Mouse (Mus musculus): ENCODE data around the gene Armh4.

Gene Armh4

DNA sequence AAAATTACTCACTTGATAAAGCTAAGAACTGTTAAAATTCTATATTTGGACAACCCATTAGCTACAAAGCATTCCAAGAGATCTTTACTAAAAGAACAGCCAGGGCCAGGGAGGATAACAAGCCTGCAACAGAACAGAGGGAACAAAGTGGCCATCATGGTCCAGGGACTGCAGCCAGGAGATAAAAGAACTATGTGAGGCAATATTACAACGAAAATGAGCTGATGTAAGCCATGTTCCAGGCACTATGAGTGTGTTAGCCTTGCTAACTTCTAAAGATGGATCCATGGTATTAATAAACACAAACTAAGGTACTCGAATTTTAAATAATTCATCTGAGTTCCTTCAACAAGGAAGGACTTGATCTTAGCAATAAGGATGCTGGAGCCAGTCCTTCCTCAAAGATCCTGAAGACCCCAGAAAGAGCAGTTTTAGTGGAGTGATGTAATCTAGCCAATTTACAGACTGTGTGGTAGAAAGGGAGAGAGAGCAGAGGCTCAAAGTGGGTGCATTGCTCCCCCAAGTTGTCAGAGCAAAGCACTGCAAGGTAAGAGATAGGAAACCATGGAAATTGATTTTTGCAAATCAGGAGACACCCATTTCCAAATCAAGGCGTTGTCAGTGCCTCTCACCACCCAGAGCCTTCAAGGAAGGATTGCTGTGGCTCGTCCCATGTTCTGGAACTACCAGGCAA, 59.7 kb downstream of the Armh4 start:
- DNase-seq = no peak

DNA sequence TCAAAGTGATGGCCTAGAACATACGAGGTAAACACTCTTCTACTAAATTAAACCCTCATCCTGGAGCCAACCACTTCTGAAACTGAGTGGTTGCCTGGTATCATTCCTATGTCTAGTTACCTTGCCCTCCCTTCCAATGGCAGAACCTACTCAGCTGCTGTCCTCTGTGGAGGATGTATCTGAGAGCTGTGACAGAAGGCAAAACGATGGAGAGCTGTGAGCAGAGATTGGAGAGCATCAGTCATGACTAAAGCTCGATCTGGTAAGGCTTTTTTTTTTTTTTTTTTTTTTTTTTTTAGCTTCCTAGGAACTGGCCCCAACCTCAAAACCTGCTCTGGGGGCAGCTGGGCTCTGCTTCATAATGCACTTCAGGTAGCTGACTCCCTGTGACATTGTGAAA, 60.4 kb downstream of the Armh4 start:
- no peak for DNase-seq

DNA sequence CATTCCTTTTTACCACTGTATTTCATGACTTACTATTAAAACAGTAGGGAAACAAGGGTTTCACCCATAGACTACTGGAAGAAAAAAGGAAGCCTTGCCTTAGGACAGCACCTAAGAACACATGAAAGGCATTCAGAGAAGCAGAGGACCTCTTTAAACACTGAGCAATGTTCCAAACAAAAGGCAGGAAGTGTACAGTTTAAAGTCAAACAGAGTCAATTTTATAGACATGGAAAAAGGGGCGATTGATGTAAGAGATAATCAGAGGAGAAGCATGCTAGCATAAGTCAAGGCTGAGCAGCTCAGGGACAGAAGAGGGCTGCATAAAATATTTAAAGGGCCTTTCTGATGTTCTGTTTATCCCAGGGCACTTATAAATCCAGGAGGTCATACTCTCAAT, 61.9 kb downstream of the Armh4 start:
- DNase-seq = no peak

DNA sequence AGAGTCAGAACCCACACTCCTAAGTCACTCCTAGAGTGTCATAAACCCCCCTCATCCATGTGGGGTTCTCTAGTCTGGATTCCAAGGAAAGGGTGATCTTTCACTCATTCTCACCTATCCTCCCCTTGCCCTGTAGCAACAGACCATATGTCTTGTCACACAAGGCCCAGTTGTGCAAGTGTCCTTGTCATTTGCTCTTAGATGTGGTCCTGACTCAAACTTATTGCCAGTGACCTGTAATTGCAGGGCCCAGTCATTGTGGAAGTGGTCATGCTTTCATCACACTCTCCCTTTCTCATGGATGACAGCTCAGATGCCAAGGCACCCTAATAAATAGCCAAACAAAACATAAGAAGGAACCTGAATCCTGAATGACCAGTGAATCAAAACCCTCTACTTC, 63.5 kb downstream of the Armh4 start:
- DNase-seq = no peak

DNA sequence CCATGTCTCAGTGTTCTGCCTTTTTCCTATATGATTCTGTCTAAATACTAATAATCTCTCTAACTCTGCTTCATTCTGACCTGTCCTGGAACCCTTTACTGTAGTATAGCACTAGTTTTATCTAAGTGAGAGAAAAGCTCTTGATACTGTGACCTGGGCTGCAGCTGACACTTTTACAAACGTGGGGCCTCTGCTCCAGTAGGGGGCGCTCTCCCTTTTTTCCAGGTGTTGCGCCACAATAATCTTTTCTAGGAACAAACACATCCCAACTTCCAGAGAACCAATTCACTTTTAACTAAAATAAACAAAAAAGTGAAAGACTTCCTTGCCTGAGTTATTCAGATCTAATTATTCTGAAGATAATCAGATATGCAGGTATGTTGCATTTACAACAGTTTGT, 72.2 kb downstream of the Armh4 start:
- DNase-seq = no peak

DNA sequence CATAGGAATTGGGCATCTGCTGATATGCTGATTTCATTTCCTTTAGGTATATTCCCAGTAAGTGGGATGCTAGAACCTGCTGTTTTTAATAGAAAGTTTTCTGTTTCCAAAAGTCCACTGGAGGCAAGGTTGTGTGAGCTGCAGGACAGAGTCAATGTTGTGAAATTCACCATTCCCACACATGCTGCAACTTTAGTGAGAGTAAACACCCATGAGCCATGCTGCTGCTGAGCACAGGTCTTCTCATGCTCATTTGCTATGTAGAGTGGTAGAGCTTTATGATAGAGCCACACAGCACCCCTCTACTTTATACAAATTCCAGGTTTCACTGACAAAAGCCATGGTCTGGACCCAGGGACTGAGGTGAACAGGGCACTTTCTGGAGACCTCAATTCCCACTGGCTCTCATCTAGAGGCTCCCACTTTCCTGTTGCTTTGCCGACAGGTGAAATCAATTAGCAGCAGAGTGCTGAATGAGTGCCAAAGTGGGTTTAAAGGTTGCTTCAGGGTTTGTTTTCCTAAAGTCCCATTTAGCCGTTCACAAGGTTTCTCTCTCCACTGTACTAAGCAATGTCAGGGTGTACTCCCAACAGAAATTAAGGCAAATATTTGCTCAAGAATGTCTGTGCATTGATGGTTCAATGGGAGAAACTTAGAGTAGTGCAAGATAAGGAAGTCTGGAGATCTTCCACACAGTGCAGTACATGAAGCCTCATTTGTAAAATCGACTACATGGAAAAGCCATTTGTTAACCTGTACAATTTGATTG, 79.6 kb downstream of the Armh4 start:
- DNase-seq = no peak

DNA sequence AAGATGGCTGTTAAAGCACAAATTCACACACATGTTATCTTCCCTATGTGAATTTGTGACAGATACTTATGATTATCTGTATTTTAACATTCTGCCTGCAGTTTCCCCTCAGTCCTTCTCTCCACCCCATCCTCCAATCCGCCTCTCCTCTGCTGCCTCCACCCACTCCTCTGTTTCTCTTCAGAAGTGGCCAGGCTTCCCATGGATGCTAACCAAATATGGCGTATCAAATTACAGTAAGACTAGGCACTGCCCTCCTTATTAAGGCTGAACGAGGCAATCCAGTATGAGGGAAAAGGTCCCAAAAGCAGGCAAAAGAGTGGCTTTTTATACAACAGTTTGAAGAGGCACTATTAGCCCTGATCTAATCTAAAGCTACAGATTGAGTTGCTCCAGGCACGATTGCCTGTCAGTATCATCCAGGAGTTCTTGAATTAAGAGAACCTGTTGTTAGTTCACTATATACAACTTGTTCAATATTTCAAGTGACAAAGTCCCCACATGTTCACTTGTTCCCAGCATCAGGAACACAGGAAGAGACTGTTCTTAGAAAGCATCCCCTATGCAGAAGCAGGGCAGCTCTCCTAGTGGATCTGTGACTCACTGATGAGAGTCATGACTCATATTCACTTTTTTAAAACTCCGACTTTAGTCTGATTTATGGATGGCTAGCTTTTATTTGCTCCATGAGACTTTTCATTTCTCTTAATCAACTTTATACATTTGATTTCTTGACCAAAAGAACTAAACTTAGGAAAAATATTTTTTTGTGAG, 103.5 kb downstream of the Armh4 start:
- DNase-seq = no peak

DNA sequence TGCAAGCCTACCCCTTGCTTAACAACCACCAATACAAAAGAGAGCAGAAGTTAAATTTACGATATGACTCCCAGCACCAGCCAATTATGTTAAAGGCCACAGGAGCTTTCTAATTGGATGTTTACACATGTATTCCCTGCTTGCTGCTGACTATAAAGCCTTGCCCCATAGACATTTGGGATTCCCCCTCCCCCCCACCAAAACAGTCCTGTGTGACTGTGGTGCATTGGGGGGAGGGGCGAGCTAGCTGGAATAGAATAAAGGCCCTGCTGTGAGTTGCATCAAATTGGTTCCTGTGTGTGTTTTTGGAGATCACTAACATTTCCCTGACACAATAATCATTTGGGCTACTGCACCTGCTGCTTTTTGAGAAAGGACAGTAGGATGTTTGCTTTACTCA, 106.6 kb downstream of the Armh4 start:
- DNase-seq = no peak

DNA sequence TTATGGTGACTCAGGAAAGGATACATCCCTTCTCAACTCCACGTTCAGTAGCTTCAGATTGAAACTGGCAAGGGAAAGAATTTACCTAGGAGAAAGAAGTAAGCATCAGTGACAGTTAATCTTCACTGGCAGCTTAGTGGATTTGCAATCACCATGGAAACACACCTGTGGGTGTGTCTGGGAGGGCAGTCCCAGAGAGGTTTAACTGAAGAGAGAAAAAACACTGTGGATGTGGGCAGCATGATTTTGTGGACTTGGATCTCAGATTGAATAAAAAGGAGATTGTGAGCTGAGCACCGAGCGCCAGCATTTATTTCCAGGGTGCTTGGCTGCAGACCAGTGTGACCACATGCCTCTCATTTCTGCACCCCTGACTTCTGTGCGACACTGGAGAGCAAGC, 122.7 kb downstream of the Armh4 start:
- DNase-seq = no peak

DNA sequence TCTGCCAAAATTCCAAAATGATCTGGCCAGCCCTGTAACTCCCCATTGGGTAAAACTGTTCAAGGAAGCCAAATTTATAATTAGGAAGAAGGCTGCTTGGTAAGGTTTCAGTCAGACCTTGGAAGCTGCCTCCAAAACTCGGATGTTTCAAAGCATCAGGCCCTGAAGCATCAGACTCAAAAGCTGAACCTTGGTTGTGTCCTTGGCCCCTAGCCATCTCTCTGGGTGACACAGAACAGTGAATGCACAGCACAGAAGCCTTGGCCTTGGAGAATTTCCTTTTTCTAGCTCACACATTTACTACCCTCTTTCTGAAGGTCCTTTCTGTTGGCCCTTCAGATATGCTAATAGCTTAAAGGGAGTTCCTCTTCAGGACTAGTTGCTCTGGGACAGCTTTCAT, 134.0 kb downstream of the Armh4 start:
- DNase-seq = no peak

DNA sequence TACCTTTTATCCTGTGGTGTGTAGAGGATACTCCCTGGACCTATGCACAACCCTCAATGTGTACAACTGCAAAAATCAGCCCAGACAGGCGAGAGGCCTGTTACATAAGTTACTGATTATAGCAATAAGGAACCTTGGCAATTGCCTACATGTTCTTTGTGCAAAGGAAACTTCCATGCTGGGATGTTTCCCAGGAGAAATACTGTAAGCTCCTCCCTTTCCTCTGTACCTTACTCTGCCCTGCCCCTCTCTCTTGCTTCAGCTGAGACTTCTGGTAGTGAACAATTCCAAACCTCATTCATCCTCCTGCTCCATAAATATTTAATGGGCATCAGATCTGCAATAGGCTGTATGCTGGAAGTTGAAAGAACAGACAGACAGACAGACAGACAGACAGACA, 145.8 kb downstream of the Armh4 start:
- no peak for DNase-seq

DNA sequence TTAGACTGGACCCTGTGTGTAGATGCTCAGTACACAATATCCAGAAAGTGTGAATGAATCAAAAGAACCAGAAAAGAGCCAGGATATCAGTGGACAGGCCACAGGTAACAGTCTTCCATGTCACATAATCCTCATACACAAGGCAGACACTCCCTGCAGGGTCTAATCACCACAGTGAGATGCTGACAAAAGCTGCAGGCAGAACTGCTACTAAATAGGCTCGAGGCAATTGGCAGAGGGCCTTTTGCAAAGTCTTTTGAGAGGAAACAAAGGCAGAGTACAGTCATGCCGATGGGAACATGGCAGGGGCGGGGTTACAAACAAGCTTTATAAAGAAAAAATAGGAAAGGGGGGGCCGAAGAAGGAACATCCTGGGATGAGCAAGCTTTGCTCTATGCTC, 157.1 kb downstream of the Armh4 start:
- no peak for DNase-seq
